In genomic region chr1:61118071-61118470, GRCm38 (mm10) we compare ENCODE assay signal across 16 mouse cellular contexts.
"Had no signal": no experiment of that assay in that cellular context is flagged by ENCODE, and none has a peak within 500 bp of the region (broad histone marks: within the 10 kb centered on the region; RNA-seq: fewer than 3 reads in every experiment).

No protein-coding gene starts in this region.

- H3K4me3 ChIP-seq: myocyte; neural tube, embryonic 13.5 days; neural tube, embryonic 15.5 days had no signal

- H3K36me3 ChIP-seq: neural tube, embryonic 13.5 days; neural tube, embryonic 15.5 days had no signal

- H3K27me3 ChIP-seq: neural tube, embryonic 13.5 days; neural tube, embryonic 15.5 days had no signal

- H3K27ac ChIP-seq: liver, embryonic 14.5 days; neural tube, embryonic 15.5 days had no signal

- H3K9me3 ChIP-seq: neural tube, embryonic 13.5 days; neural tube, embryonic 15.5 days had no signal

- H3K4me2 ChIP-seq: lung, embryonic 14.5 days; midbrain, embryonic 11.5 days; neural tube, embryonic 13.5 days; neural tube, embryonic 15.5 days had no signal

- H3K4me1 ChIP-seq: neural tube, embryonic 15.5 days had no signal

- H3K9ac ChIP-seq: liver, embryonic 14.5 days; lung, embryonic 14.5 days; neural tube, embryonic 13.5 days; neural tube, embryonic 15.5 days had no signal

- DNase-seq: lung, adult 18-20 months; lung, embryonic 14.5 days; lung, postnatal 10 days; lung, postnatal 4 days; right cerebral cortex, adult 18-20 months; right cerebral cortex, postnatal 25 days; right cerebral cortex, postnatal 4 days; spleen, adult 18-20 months; thymus, adult 18-20 months; thymus, postnatal 25 days; thymus, postnatal 4 days had no signal
